Mouse (Mus musculus) heart, adult 2 months (tissue): Measurements from ENCODE around the gene Ppm1e.

ENCODE experiments used
- EP300 ChIP-seq: fragments of 200-500 bp; IDR thresholded peaks from 2 replicates; pipeline ENCODE4 v1.6.1; 2011; ENCODE audit warnings: low read depth, low read length, control low read depth; ENCODE audit not compliant: insufficient read depth
- POLR2A ChIP-seq: fragments of 200-500 bp; IDR thresholded peaks from 2 replicates; pipeline ENCODE4 v1.6.1; 2011; ENCODE audit warnings: mild to moderate bottlenecking, low read depth, low read length, control low read depth; ENCODE audit not compliant: insufficient read depth

GRCm38 (mm10) chr11:87266246-87266645 is 92.6 kb downstream of the Ppm1e start:
- no peak for TF ChIP-seq EP300
- no peak for TF ChIP-seq POLR2A
